Mouse (Mus musculus) stomach, postnatal 0 days (tissue): ENCODE measurements around the gene Nt5m. TPM values are rescaled to one million over a fixed set of nuclear protein-coding genes. Genes with fewer than 3 reads are reported as not detected.

ENCODE experiments used
- ATAC-seq: fragments of 200-750 bp; cut with Nextera tagmentation; 2 replicates; pipeline ENCODE4 v1.8.0; 2017; ENCODE audit not compliant: low FRiP score, low TSS enrichment
- DNase-seq: peaks from one replicate; pipeline ENCODE4 v3.0.0-alpha.2; 2016; ENCODE audit warnings: low spot score
- H3K27ac ChIP-seq: fragments of 300-500 bp; sonication (generic); replicated peaks from 2 replicates; pipeline ENCODE4 v1.5.1; 2014; ENCODE audit warnings: mild to moderate bottlenecking, control low read depth
- H3K27me3 ChIP-seq: fragments of 300-500 bp; sonication (generic); 2 replicates; pipeline ENCODE4 v1.6.1; 2014; ENCODE audit warnings: low read length; ENCODE audit not compliant: control insufficient read depth, insufficient read depth
- H3K36me3 ChIP-seq: fragments of 300-500 bp; sonication (generic); 2 replicates; pipeline ENCODE4 v1.6.1; 2014; ENCODE audit warnings: low read length, mixed read lengths; ENCODE audit not compliant: control insufficient read depth, insufficient read depth
- H3K4me1 ChIP-seq: fragments of 300-500 bp; sonication (generic); replicated peaks from 2 replicates; pipeline ENCODE4 v1.6.1; 2014; ENCODE audit warnings: antibody characterized with exemption; ENCODE audit not compliant: control insufficient read depth, insufficient read depth
- H3K4me2 ChIP-seq: fragments of 300-500 bp; sonication (generic); replicated peaks from 2 replicates; pipeline ENCODE4 v1.6.1; 2014; ENCODE audit warnings: low read depth, mild to moderate bottlenecking, control low read depth, moderate library complexity
- H3K4me3 ChIP-seq: fragments of 300-500 bp; sonication (generic); 2 replicates; pipeline ENCODE4 v1.5.1; 2014; ENCODE audit warnings: low read depth, low read length, control low read depth
- H3K9ac ChIP-seq: fragments of 300-500 bp; sonication (generic); 2 replicates; pipeline ENCODE4 v1.6.1; 2014; ENCODE audit warnings: mild to moderate bottlenecking, low read length, control low read depth, mixed read lengths
- H3K9me3 ChIP-seq: fragments of 300-500 bp; sonication (generic); 2 replicates; pipeline ENCODE4 v1.6.1; 2016; ENCODE audit warnings: low read length; ENCODE audit not compliant: control insufficient read depth
- CTCF ChIP-seq: IDR thresholded peaks from 2 replicates; pipeline ENCODE4 v1.5.1; 2016; ENCODE audit warnings: antibody characterized with exemption, low read depth, mild to moderate bottlenecking, moderate library complexity
- EP300 ChIP-seq: optimal IDR thresholded peaks from 2 replicates; pipeline ENCODE3; 2016; ENCODE audit warnings: antibody characterized with exemption
- WGBS: fragments of 180-500 bp; shearing (Covaris S2); extraction: QIAGEN DNeasy Blood & Tissue Kit; methylation state at CpG from one replicate; pipeline ENCODE4 v1.1.7; 2014; 5-methylcytosine and 5-hydroxymethylcytosine counted together
- polyA plus RNA-seq: library from polyadenylated mRNA; unstranded; fragments of >200 nt; fragmentation: Nextera tagmentation; extraction: Ambion mirVana; gene quantifications from 2 replicates; pipeline ENCODE4 v1.2.1, GENCODE M21; 2015

Nt5m gene
- polyA plus RNA-seq, 1 experiment from 2014 or later, result 21.9 TPM

- 0 out of 2 replicates have a peak overlapping the region, but pooled peaks have one; percentile 11 for H3K4me2 ChIP-seq
- TF ChIP-seq CTCF (no peak), EP300 (no peak)
- H3K9ac ChIP-seq, result peak overlapping the region; percentile 5; the same call in 1 of the 2 replicates
- H3K4me3 ChIP-seq, result no peak overlapping the region
- 0 out of 2 replicates have a peak, but pooled peaks cover 3% of the 10 kb centered on the region for H3K4me1 ChIP-seq
- H3K9me3 ChIP-seq, result no peaks in the 10 kb centered on the region
- peak; percentile 68 for ATAC-seq
- peak; percentile 38 for DNase-seq
- peak overlapping the region; percentile 88 for H3K27ac ChIP-seq
- H3K27me3 ChIP-seq, result no peaks in the 10 kb centered on the region
- H3K36me3 ChIP-seq, result no peaks in the 10 kb centered on the region
- WGBS, result 25% methylated on average over 8 of the region's 8 CpGs
Measured at GRCm38 (mm10) chr11:59902045-59902726, 62.9 kb downstream of the Nt5m start.

- Histone ChIP-seq H3K27ac (no peak overlapping the region), H3K4me2 (no peak overlapping the region), H3K4me3 (no peak overlapping the region), H3K36me3 (no peaks in the 10 kb centered on the region), H3K9me3 (no peaks in the 10 kb centered on the region), H3K4me1 (0 out of 2 replicates have a peak, but pooled peaks cover 3% of the 10 kb centered on the region), H3K27me3 (no peaks in the 10 kb centered on the region), H3K9ac (no peak overlapping the region)
- DNase-seq, result no peak
- TF ChIP-seq CTCF (no peak), EP300 (no peak)
- ATAC-seq, result no peak
- 84% methylated on average over 6 of the region's 6 CpGs for WGBS
Measured at GRCm38 (mm10) chr11:59906521-59907123, 67.4 kb downstream of the Nt5m start.

- Histone ChIP-seq H3K36me3 (no peaks in the 10 kb centered on the region), H3K4me3 (no peak overlapping the region), H3K27me3 (no peaks in the 10 kb centered on the region), H3K4me2 (no peak overlapping the region), H3K4me1 (no peaks in the 10 kb centered on the region), H3K27ac (no peak overlapping the region), H3K9ac (no peak overlapping the region), H3K9me3 (no peaks in the 10 kb centered on the region)
- ATAC-seq (no peak), DNase-seq (peak; percentile 35)
- TF ChIP-seq CTCF (no peak), EP300 (no peak)
- WGBS, result 32% methylated on average over 3 of the region's 3 CpGs
Measured at GRCm38 (mm10) chr11:59908446-59908845, 69.2 kb downstream of the Nt5m start.

GRCm38 (mm10) chr11:59910586-59910985, 71.3 kb downstream of the Nt5m start:
- ATAC-seq (no peak), DNase-seq (no peak)
- H3K4me3 ChIP-seq, result no peak overlapping the region

GRCm38 (mm10) chr11:59911523-59911922, 72.3 kb downstream of the Nt5m start:
- no peak for ATAC-seq
- WGBS, result 76% methylated on average over 1 of the region's 1 CpGs

More at GRCm38 (mm10) chr11:59910586-59910985, 71.3 kb downstream of the Nt5m start:
- Histone ChIP-seq H3K27me3 (no peaks in the 10 kb centered on the region), H3K4me1 (no peaks in the 10 kb centered on the region), H3K9ac (no peak overlapping the region), H3K27ac (no peak overlapping the region), H3K4me2 (no peak overlapping the region), H3K36me3 (no peaks in the 10 kb centered on the region), H3K9me3 (no peaks in the 10 kb centered on the region)
- TF ChIP-seq EP300 (no peak), CTCF (no peak)

GRCm38 (mm10) chr11:59913702-59914101, 74.5 kb downstream of the Nt5m start:
- Histone ChIP-seq H3K4me3 (no peak overlapping the region), H3K9me3 (no peaks in the 10 kb centered on the region), H3K36me3 (no peaks in the 10 kb centered on the region), H3K27ac (no peak overlapping the region), H3K4me1 (no peaks in the 10 kb centered on the region), H3K4me2 (no peak overlapping the region), H3K27me3 (no peaks in the 10 kb centered on the region), H3K9ac (no peak overlapping the region)
- TF ChIP-seq EP300 (no peak), CTCF (no peak)
- DNase-seq (no peak), ATAC-seq (no peak)
- 82% methylated on average over 4 of the region's 4 CpGs for WGBS

More at GRCm38 (mm10) chr11:59911523-59911922, 72.3 kb downstream of the Nt5m start:
- H3K9ac ChIP-seq, result no peak overlapping the region
- no peak overlapping the region for H3K4me2 ChIP-seq
- TF ChIP-seq CTCF, result no peak
- TF ChIP-seq EP300, result no peak
- H3K4me3 ChIP-seq, result no peak overlapping the region
- DNase-seq, result no peak
- no peaks in the 10 kb centered on the region for H3K9me3 ChIP-seq
- no peak overlapping the region for H3K27ac ChIP-seq
- no peaks in the 10 kb centered on the region for H3K36me3 ChIP-seq
- H3K4me1 ChIP-seq, result no peaks in the 10 kb centered on the region
- H3K27me3 ChIP-seq, result no peaks in the 10 kb centered on the region
